Comparison of ENCODE assay signal across 17 mouse cellular contexts in the genomic region with DNA sequence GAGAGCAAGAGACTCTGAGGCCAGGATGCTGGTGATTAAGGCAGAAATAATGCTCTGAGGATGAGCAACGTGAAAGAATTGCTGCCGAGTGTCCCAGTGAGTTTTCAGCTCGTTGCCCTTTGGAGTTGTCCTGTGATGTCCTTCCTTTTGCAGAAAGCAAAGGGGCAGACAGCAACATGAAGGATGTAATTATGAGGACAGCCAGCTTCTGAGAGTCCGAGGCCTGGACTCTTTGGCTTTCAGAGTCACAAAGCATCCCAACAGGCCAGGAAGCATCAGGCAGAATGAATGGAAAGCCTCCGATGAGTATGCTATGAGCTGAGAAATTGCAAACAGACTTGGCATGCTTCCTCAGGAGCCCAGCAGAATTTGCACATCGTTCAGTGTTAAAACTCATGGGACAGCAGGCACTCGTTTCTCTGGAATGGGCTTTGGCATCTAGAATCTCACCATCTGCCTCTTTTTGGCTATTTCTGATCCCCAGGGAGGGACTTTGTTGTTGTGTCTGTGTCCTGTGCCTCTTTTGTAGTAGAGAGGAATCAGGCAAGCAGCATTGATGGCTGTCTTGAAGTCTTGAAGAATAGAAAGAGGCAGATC.
DNase-seq lines count a peak whose midpoint lies in the region; ATAC-seq and TF ChIP-seq lines count a peak whose summit lies in the region.
"Had no signal": no experiment of that assay in that cellular context is flagged by ENCODE, and none has a peak within 500 bp of the region (broad histone marks: within the 10 kb centered on the region; RNA-seq: fewer than 3 reads in every experiment).

No protein-coding gene starts in this region.

- H3K36me3 ChIP-seq in forebrain, embryonic 16.5 days (ENCODE audit: control insufficient read depth, insufficient read depth) = no peaks in the 10 kb centered on the region
- no peaks in the 10 kb centered on the region for H3K36me3 ChIP-seq in forebrain, embryonic 11.5 days (ENCODE audit: control insufficient read depth, insufficient read depth, low read length)
- H3K36me3 ChIP-seq: forebrain, embryonic 10.5 days; G1E; liver, embryonic 12.5 days had no signal

- no peaks in the 10 kb centered on the region for H3K9me3 ChIP-seq in forebrain, embryonic 16.5 days (ENCODE audit: control insufficient read depth, low read length)
- H3K9me3 ChIP-seq in forebrain, embryonic 11.5 days (ENCODE audit: control insufficient read depth, low read length) = no peaks in the 10 kb centered on the region
- H3K9me3 ChIP-seq: forebrain, embryonic 10.5 days; liver, embryonic 12.5 days had no signal

- no peaks in the 10 kb centered on the region for H3K4me1 ChIP-seq in forebrain, embryonic 16.5 days (replicated peaks; ENCODE audit: control insufficient read depth, insufficient read depth, low read length)
- no peaks in the 10 kb centered on the region for H3K4me1 ChIP-seq in forebrain, embryonic 11.5 days (replicated peaks; ENCODE audit: control insufficient read depth, insufficient read depth, low read length)
- H3K4me1 ChIP-seq: forebrain, embryonic 10.5 days; liver, embryonic 12.5 days; megakaryocyte, embryonic 14.5 days had no signal

- no peak for TF ChIP-seq CTCF in layer of hippocampus, adult 2 months (conservative IDR thresholded peaks at IDR 0.05)

- WGBS in forebrain, embryonic 16.5 days = 68% methylated on average over 7 of the region's 7 CpGs
- 84% methylated on average over 7 of the region's 7 CpGs for WGBS in forebrain, embryonic 11.5 days

- no peak for DNase-seq in forebrain, embryonic 11.5 days (ENCODE audit: low spot score)
- peak; percentile 17 to 19 for DNase-seq in layer of hippocampus, adult 2 months (ENCODE audit: low spot score in 2 of 2)
- DNase-seq in layer of hippocampus, adult 9-10 months (ENCODE audit: low spot score) = no peak
- DNase-seq in brain, adult 2 months (ENCODE audit: low read depth, low spot score) = peak; percentile 57
- peak; percentile 51 for DNase-seq in gastrocnemius, postnatal 25 days
- DNase-seq in liver = no peak
- DNase-seq in urinary bladder, postnatal 4 days (ENCODE audit: low spot score in 2 of 2) = no peak
- DNase-seq: cerebellum, adult 8-10 months; heart, postnatal 4 days; kidney, adult 2 months; kidney, postnatal 4 days had no signal

- no peak overlapping the region for H3K27ac ChIP-seq in forebrain, embryonic 16.5 days (ENCODE audit: low read length)
- no peak overlapping the region for H3K27ac ChIP-seq in forebrain, embryonic 11.5 days (ENCODE audit: low read depth, low read length)
- no peak overlapping the region for H3K27ac ChIP-seq in layer of hippocampus, adult 2 months
- H3K27ac ChIP-seq: forebrain, embryonic 10.5 days; heart, adult 2 months; liver, embryonic 12.5 days had no signal

- no peak overlapping the region for H3K4me2 ChIP-seq in forebrain, embryonic 16.5 days (ENCODE audit: low read length)
- H3K4me2 ChIP-seq in forebrain, embryonic 11.5 days (ENCODE audit: low read depth, low read length, severe bottlenecking) = no peak overlapping the region
- H3K4me2 ChIP-seq: liver, embryonic 12.5 days had no signal

- ATAC-seq in forebrain, embryonic 16.5 days = 0 out of 2 replicates have a peak, but pooled peaks have one; percentile 20
- ATAC-seq in forebrain, embryonic 11.5 days (replicated peaks; ENCODE audit: low FRiP score) = no peak
- ATAC-seq: liver, embryonic 12.5 days had no signal

- no peak overlapping the region for H3K9ac ChIP-seq in forebrain, embryonic 16.5 days (replicated peaks; ENCODE audit: low read depth, low read length)
- no peak overlapping the region for H3K9ac ChIP-seq in forebrain, embryonic 11.5 days (ENCODE audit: low read length)
- H3K9ac ChIP-seq: liver, embryonic 12.5 days had no signal

- no peaks in the 10 kb centered on the region for H3K27me3 ChIP-seq in forebrain, embryonic 16.5 days (replicated peaks; ENCODE audit: control insufficient read depth, insufficient read depth, low read length)
- no peaks in the 10 kb centered on the region for H3K27me3 ChIP-seq in forebrain, embryonic 11.5 days (ENCODE audit: control insufficient read depth, insufficient read depth, low read length)
- H3K27me3 ChIP-seq: liver, embryonic 12.5 days; megakaryocyte, embryonic 14.5 days had no signal

- H3K4me3 ChIP-seq in forebrain, embryonic 16.5 days (replicated peaks; ENCODE audit: low read length) = no peak overlapping the region
- no peak overlapping the region for H3K4me3 ChIP-seq in forebrain, embryonic 11.5 days (ENCODE audit: low read depth, low read length)
- H3K4me3 ChIP-seq in layer of hippocampus, adult 2 months = no peak overlapping the region
- H3K4me3 ChIP-seq: forebrain, embryonic 10.5 days; heart, adult 2 months; liver, embryonic 12.5 days; megakaryocyte, embryonic 14.5 days had no signal

Comparison
In these comparisons a context has a peak if more than half of its experiments do, and no peak if none do; other contexts are left out.
1. DNase-seq: peak in layer of hippocampus, adult 2 months (2 of 2), brain, adult 2 months (single experiment) and gastrocnemius, postnatal 25 days (single experiment); none in forebrain, embryonic 11.5 days (single experiment), layer of hippocampus, adult 9-10 months (single experiment), liver (single experiment) and urinary bladder, postnatal 4 days (0 of 2).